Mouse (Mus musculus) G1E-ER4 (cell line): ENCODE measurements around the gene Wdr38. TPM values are rescaled to one million over a fixed set of nuclear protein-coding genes. Genes with fewer than 3 reads are reported as not detected.

Experiments
- GATA1 ChIP-seq: IDR thresholded peaks from one replicate; pipeline ENCODE4 v1.8.0; 2012; ENCODE audit warnings: low read length, inconsistent platforms
- polyA plus RNA-seq: library from polyadenylated mRNA; stranded (reverse); fragments of >175 nt; gene quantifications from 2 replicates; pipeline ENCODE4 v1.2.3, GENCODE M21; 2012

The Wdr38 gene
- polyA plus RNA-seq, 1 experiment, result 0.15 TPM

DNA sequence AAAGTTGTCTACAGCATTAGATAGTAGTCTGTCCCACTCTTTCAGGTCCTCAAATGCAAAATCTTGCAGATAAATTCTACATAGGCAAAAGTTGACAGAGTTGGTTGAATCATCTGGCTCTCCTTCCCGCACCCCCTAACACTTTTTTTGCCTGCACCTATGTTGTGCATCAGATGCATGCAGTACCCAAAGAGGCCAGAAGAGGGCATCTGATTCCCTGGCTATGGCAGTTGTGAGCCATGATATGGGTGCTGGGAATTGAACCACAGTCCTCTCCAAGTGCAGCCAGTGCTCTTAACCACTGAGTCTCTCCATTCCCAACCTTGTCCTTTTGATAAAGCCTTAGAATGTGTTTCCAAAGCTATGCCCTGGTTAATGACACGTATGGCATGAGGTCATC lies 13.8 kb upstream of the Wdr38 start:
- no peak for TF ChIP-seq GATA1

GRCm38 (mm10) chr2:38986580-38986979 lies 10.7 kb upstream of the Wdr38 start:
- TF ChIP-seq GATA1, result no peak

GRCm38 (mm10) chr2:38987371-38987770 lies 9.9 kb upstream of the Wdr38 start:
- TF ChIP-seq GATA1, result no peak

GRCm38 (mm10) chr2:38987803-38988510 lies 9.3 kb upstream of the Wdr38 start:
- TF ChIP-seq GATA1, result no peak

DNA sequence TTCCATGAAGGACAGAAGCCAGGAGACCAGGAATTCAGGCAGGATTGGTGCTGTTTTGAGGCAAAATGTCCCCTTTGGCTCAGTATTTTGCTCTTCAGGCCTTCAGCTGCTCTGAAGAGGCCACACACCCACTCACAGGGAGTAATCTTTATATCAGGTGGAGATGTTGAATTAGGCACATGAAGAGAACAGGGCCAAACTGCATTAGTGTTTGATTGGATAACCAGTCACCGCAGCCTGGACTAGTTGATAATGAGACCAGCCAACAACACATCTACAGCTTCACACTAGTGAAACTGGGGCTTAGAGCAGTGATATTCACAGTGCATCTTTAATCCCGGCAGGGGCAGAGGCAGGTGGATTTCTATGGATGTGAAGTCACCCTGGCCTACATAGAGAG lies 8.3 kb upstream of the Wdr38 start:
- no peak for TF ChIP-seq GATA1

- no peak for TF ChIP-seq GATA1
These were observed 5.3 kb upstream of the Wdr38 start for GRCm38 (mm10) chr2:38992004-38992403.

GRCm38 (mm10) chr2:38992452-38992851 lies 4.8 kb upstream of the Wdr38 start:
- no peak for TF ChIP-seq GATA1

DNA sequence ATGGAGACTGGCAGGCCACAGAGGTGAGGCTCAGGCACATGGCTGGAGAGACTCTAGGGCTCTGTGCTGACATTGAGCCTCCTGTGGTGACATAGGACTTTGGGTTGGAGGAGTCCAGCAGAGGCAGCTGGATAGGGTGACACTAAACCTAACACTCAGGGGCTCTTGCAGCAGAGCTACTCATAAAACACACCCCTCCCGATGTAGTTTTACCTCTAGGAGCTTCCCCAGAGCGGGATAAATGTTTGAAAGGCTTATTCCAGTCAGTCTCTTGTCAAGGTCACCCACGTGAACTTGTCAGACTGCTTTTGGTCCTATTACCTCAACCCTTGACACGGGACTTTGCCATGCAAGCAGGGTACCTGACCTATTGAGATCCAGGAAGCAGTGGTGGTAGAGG lies 2.1 kb downstream of the Wdr38 start:
- no peak for TF ChIP-seq GATA1

- no peak for TF ChIP-seq GATA1
These were observed 2.8 kb downstream of the Wdr38 start for GRCm38 (mm10) chr2:38999910-39000586.

- no peak for TF ChIP-seq GATA1
These were observed 3.3 kb downstream of the Wdr38 start for GRCm38 (mm10) chr2:39000587-39000919.

GRCm38 (mm10) chr2:39001866-39002265 lies 4.6 kb downstream of the Wdr38 start:
- no peak for TF ChIP-seq GATA1

- TF ChIP-seq GATA1, result no peak
These were observed 5.8 kb downstream of the Wdr38 start for GRCm38 (mm10) chr2:39003106-39003505.

DNA sequence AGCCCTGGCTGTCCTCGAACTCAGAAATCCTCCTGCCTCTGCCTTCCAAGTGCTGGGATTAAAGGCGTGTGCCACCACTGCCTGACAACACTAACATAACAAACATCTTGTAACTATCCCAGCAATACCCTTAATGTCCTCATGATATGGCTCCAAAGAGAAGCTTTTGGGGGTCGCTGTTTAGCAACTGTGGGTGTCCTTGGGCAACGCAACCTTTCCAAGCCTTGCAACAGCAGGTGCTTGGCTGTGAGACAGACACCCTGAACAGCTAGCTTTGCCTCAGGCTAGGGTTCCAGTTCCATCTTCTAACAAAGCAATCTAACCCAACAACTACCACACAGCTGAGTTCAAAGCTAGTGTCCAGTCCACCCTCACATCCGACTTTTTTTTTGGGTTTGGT lies 6.2 kb downstream of the Wdr38 start:
- no peak for TF ChIP-seq GATA1

GRCm38 (mm10) chr2:39004372-39004771 lies 7.1 kb downstream of the Wdr38 start:
- TF ChIP-seq GATA1, result no peak

DNA sequence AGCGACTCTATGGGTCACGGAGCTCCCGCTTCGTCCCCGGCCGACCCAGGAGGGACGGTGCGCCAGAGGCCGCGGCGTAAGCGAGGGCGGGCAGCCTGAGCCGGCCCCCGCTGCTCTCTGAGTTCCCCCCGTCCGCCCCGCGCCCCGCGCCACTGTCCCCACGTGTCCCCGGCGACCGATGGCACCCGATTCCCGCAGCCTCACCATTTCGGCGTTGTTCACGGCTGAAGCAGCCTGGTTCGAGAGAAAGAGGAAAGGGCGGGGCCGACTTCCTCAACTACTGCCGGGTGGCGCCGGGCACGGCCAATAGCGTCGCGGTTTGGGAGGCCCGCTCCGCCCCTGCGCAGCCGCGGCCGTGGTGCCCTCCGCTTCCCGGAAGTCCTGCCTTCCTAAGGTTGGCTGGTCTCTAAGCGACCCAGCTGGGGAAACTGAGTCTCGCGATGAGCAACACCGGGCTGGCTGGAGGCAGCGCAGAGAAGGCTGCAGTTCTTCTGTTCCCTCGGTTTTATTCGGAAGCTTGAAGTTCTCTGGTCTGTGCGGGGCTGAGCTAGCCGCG lies 7.7 kb downstream of the Wdr38 start, which contains the start of gene Arpc5l:
TSS of gene Arpc5l (plus strand) at position 469 of the 556 bp plus-strand sequence.
- TF ChIP-seq GATA1, result no peak

GRCm38 (mm10) chr2:39005574-39006079 lies 8.4 kb downstream of the Wdr38 start, which contains the start of gene Rpl35:
Gene Rpl35 (minus strand): TSS chr2:39005624.
- TF ChIP-seq GATA1, result no peak
